Mouse (Mus musculus) heart, postnatal 0 days (tissue): ENCODE results near the gene Mettl2.

ENCODE experiments used
- CTCF ChIP-seq: IDR thresholded peaks from 2 replicates; pipeline ENCODE4 v1.5.1; 2016; ENCODE audit warnings: antibody characterized with exemption, control low read depth, low read depth
- EP300 ChIP-seq: IDR thresholded peaks from 2 replicates; pipeline ENCODE4 v1.6.1; 2016; ENCODE audit warnings: antibody characterized with exemption, low read depth

DNA sequence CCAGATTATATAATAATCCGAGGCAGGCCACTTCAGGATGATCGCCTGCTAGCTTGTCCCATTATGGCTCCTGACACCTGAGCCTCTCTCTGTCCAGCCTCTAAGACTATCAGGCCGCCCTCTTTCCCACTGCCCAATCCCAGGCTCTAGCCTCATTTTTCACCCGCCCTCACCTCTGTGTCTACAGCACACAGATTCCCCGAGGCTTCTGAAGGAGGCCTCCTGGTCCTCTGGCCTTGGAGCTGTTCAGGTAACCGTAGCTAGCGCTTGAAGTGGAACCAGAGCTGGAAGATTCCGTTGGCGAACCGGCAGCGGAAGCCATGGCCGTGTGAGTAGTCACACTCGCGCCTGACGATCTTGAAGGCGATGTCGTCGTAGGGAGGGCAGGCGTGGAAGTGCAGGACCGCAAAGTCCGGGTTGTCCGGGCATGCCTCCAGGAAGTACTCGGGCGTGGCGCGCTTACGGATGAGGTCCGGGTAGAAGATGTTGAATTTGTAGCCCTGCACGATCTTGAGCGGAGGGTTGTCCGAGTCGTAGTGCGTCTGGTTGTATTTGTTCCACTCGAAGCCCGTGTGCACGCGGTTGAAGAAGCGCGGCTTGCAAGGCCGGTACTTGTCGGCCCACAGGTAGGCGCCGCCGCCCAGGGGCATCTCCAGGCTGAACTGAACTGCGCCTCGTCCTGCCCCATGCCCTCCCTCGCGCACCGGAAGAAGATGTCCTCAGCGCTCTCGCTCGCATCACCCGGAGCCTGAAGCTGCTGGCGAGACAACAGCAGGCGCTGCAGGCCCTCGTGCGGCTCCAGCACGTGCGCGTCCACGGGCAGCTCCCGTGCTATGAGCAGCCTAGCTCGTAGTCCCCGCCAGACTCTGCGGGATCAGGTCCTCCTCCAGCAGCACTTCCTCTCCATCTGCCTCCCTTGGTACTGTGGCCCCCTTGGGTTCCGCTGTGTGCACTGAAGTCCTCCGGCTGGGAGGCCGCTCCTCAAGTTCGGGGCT is 38.6 kb downstream of the Mettl2 start:
- TF ChIP-seq CTCF (no peak), EP300 (no peak)
